In genomic region chr5:24365528-24365927, GRCm38 (mm10) we compare ENCODE assay signal across 11 mouse cellular contexts. TPM values are rescaled to one million over a fixed set of nuclear protein-coding genes. Genes with fewer than 3 reads are reported as not detected.
DNase-seq lines count a peak whose midpoint lies in the region; ATAC-seq and TF ChIP-seq lines count a peak whose summit lies in the region.
"Had no signal": no experiment of that assay in that cellular context is flagged by ENCODE, and none has a peak within 500 bp of the region (broad histone marks: within the 10 kb centered on the region; RNA-seq: fewer than 3 reads in every experiment).

No protein-coding gene starts in this region.

- peak overlapping the region; percentile 62 for H3K27ac ChIP-seq in kidney, embryonic 15.5 days
- H3K27ac ChIP-seq in embryonic facial prominence, embryonic 13.5 days, result no peak overlapping the region
- H3K27ac ChIP-seq in intestine, postnatal 0 days (ENCODE audit: low read depth, low read length), result no peak overlapping the region

- no peaks in the 10 kb centered on the region for H3K27me3 ChIP-seq in kidney, embryonic 15.5 days
- peaks cover 7% of the 10 kb centered on the region; the same call in 1 of the 2 replicates for H3K27me3 ChIP-seq in embryonic facial prominence, embryonic 13.5 days
- no peaks in the 10 kb centered on the region for H3K27me3 ChIP-seq in intestine, postnatal 0 days (replicated peaks; ENCODE audit: control insufficient read depth, insufficient read depth, low read length)

- H3K9ac ChIP-seq in kidney, embryonic 15.5 days, result no peak overlapping the region
- H3K9ac ChIP-seq in embryonic facial prominence, embryonic 13.5 days, result no peak overlapping the region
- no peak overlapping the region for H3K9ac ChIP-seq in intestine, postnatal 0 days (ENCODE audit: low read depth, low read length)

- H3K4me3 ChIP-seq in kidney, embryonic 15.5 days (replicated peaks), result peak overlapping the region; percentile 33
- H3K4me3 ChIP-seq in embryonic facial prominence, embryonic 13.5 days, result no peak overlapping the region
- no peak overlapping the region for H3K4me3 ChIP-seq in intestine, postnatal 0 days (ENCODE audit: low read depth, low read length)

- H3K4me1 ChIP-seq in kidney, embryonic 15.5 days, result peaks cover 8% of the 10 kb centered on the region
- peaks cover 5% of the 10 kb centered on the region; the same call in 1 of the 2 replicates for H3K4me1 ChIP-seq in embryonic facial prominence, embryonic 13.5 days
- H3K4me1 ChIP-seq in intestine, postnatal 0 days (replicated peaks; ENCODE audit: control insufficient read depth, insufficient read depth, low read length), result no peaks in the 10 kb centered on the region

- TF ChIP-seq CTCF in intestine, postnatal 0 days (IDR thresholded peaks at IDR 0.05; ENCODE audit: low read depth), result no peak

- peak overlapping the region; percentile 44 for H3K4me2 ChIP-seq in kidney, embryonic 15.5 days
- H3K4me2 ChIP-seq in embryonic facial prominence, embryonic 13.5 days, result peak overlapping the region; percentile 7; the same call in 1 of the 2 replicates
- peak overlapping the region; percentile 21; the same call in 1 of the 2 replicates for H3K4me2 ChIP-seq in intestine, postnatal 0 days (replicated peaks; ENCODE audit: low read depth)

- intact Hi-C loops in gastrocnemius, postnatal 36 days (cut with DNase I), result no loop called here

- no peak for DNase-seq in kidney, adult 8-10 months
- peak; percentile 72 for DNase-seq in 416B (ENCODE audit: low read depth)
- no peak for DNase-seq in gastrocnemius, postnatal 36 days
- no peak for DNase-seq in left cerebral cortex, adult 18-20 months (ENCODE audit: low spot score in 2 of 2)
- DNase-seq: cerebellum, adult 9-10 months; spleen, adult 18-20 months had no signal

- WGBS in kidney, embryonic 15.5 days, result 40% methylated on average over 5 of the region's 5 CpGs
- 28% methylated on average over 5 of the region's 5 CpGs for WGBS in embryonic facial prominence, embryonic 13.5 days
- WGBS in intestine, postnatal 0 days, result 43% methylated on average over 5 of the region's 5 CpGs

- no peaks in the 10 kb centered on the region for H3K9me3 ChIP-seq in kidney, embryonic 15.5 days (replicated peaks)
- H3K9me3 ChIP-seq in embryonic facial prominence, embryonic 13.5 days, result no peaks in the 10 kb centered on the region
- H3K9me3 ChIP-seq in intestine, postnatal 0 days (ENCODE audit: control insufficient read depth), result no peaks in the 10 kb centered on the region

- no peaks in the 10 kb centered on the region for H3K36me3 ChIP-seq in kidney, embryonic 15.5 days
- H3K36me3 ChIP-seq in embryonic facial prominence, embryonic 13.5 days, result no peaks in the 10 kb centered on the region
- H3K36me3 ChIP-seq in intestine, postnatal 0 days (ENCODE audit: control insufficient read depth, insufficient read depth), result no peaks in the 10 kb centered on the region

- ATAC-seq in kidney, embryonic 15.5 days (replicated peaks; ENCODE audit: low FRiP score), result no peak
- no peak for ATAC-seq in embryonic facial prominence, embryonic 13.5 days (ENCODE audit: insufficient number of reproducible peaks, insufficient read depth, low FRiP score, low TSS enrichment, low read depth)
- ATAC-seq in intestine, postnatal 0 days, result no peak
- ATAC-seq in inflammation-experienced regulatory T-cells, adult 6 months, result no peak

RNA-seq across cellular contexts. Expression of gene Nos3, which starts 0.9 kb away (rescaled TPM):
- 15.4 and 18.4 TPM in 2 replicates for polyA plus RNA-seq in kidney, embryonic 15.5 days (2015; fragmentation: Nextera tagmentation; extraction: Ambion mirVana)
- polyA plus RNA-seq in embryonic facial prominence, embryonic 13.5 days (2015; fragmentation: Nextera tagmentation; extraction: Ambion mirVana), result 5.4 and 5.9 TPM in 2 replicates
- 3.5 and 3.7 TPM in 2 replicates for polyA plus RNA-seq in intestine, postnatal 0 days (2015; fragmentation: Nextera tagmentation; extraction: Ambion mirVana)
- polyA plus RNA-seq in inflammation-experienced regulatory T-cells, adult 6 months (2017; shearing (Covaris generic)), result under 1 TPM in 2 of 3 experiments, not detected in 1; 0.08 to 0.17 TPM
- 1 to 10 TPM; 4.9 to 5.4 TPM for total RNA-seq in gastrocnemius, postnatal 36 days (2021)
- 10 to 100 TPM in 1 of 2 experiments, 1 to 10 TPM in 1; 8.0 to 10.7 TPM for total RNA-seq in left cerebral cortex, adult 18-20 months (2021)

RNA-seq across cellular contexts. Expression of gene Kcnh2, which starts 14.1 kb away (rescaled TPM):
- polyA plus RNA-seq in kidney, embryonic 15.5 days (2015; fragmentation: Nextera tagmentation; extraction: Ambion mirVana), result 7.1 and 7.2 TPM in 2 replicates
- polyA plus RNA-seq in embryonic facial prominence, embryonic 13.5 days (2015; fragmentation: Nextera tagmentation; extraction: Ambion mirVana), result 1.3 and 1.4 TPM in 2 replicates
- polyA plus RNA-seq in intestine, postnatal 0 days (2015; fragmentation: Nextera tagmentation; extraction: Ambion mirVana), result 3.0 and 3.1 TPM in 2 replicates
- under 1 TPM in 2 of 3 experiments, not detected in 1; 0.38 to 0.47 TPM for polyA plus RNA-seq in inflammation-experienced regulatory T-cells, adult 6 months (2017; shearing (Covaris generic))
- total RNA-seq in gastrocnemius, postnatal 36 days (2021), result 1 to 10 TPM; 2.2 to 2.6 TPM
- 10 to 100 TPM; 29.6 to 36.2 TPM for total RNA-seq in left cerebral cortex, adult 18-20 months (2021)

RNA-seq across cellular contexts. Expression of gene Atg9b, which starts 26.4 kb away (rescaled TPM):
- 0.82 and 1.1 TPM in 2 replicates for polyA plus RNA-seq in kidney, embryonic 15.5 days (2015; fragmentation: Nextera tagmentation; extraction: Ambion mirVana)
- 0.25 and 0.50 TPM in 2 replicates for polyA plus RNA-seq in embryonic facial prominence, embryonic 13.5 days (2015; fragmentation: Nextera tagmentation; extraction: Ambion mirVana)
- 0.42 and 0.61 TPM in 2 replicates for polyA plus RNA-seq in intestine, postnatal 0 days (2015; fragmentation: Nextera tagmentation; extraction: Ambion mirVana)
- polyA plus RNA-seq in inflammation-experienced regulatory T-cells, adult 6 months (2017; shearing (Covaris generic)), result 1 to 10 TPM; 1.1 to 1.7 (median 1.4) TPM
- not detected for total RNA-seq in gastrocnemius, postnatal 36 days (2021)
- 1 to 10 TPM; 4.2 to 6.4 TPM for total RNA-seq in left cerebral cortex, adult 18-20 months (2021)

RNA-seq across cellular contexts. Expression of gene Abcb8, which starts 27.9 kb away (rescaled TPM):
- polyA plus RNA-seq in kidney, embryonic 15.5 days (2015; fragmentation: Nextera tagmentation; extraction: Ambion mirVana), result 59.2 and 62.0 TPM in 2 replicates
- polyA plus RNA-seq in embryonic facial prominence, embryonic 13.5 days (2015; fragmentation: Nextera tagmentation; extraction: Ambion mirVana), result 39.9 and 44.9 TPM in 2 replicates
- polyA plus RNA-seq in intestine, postnatal 0 days (2015; fragmentation: Nextera tagmentation; extraction: Ambion mirVana), result 40.4 and 40.9 TPM in 2 replicates
- polyA plus RNA-seq in inflammation-experienced regulatory T-cells, adult 6 months (2017; shearing (Covaris generic)), result 10 to 100 TPM; 15.5 to 26.5 (median 20.9) TPM
- total RNA-seq in gastrocnemius, postnatal 36 days (2021), result 10 to 100 TPM; 37.6 to 38.0 TPM
- 10 to 100 TPM; 43.3 to 56.1 TPM for total RNA-seq in left cerebral cortex, adult 18-20 months (2021)

RNA-seq across cellular contexts. Expression of gene Asic3, which starts 47.7 kb away (rescaled TPM):
- polyA plus RNA-seq in kidney, embryonic 15.5 days (2015; fragmentation: Nextera tagmentation; extraction: Ambion mirVana), result 0.39 and 0.53 TPM in 2 replicates
- 3.3 and 3.5 TPM in 2 replicates for polyA plus RNA-seq in embryonic facial prominence, embryonic 13.5 days (2015; fragmentation: Nextera tagmentation; extraction: Ambion mirVana)
- polyA plus RNA-seq in intestine, postnatal 0 days (2015; fragmentation: Nextera tagmentation; extraction: Ambion mirVana), result 0.08 and 0.17 TPM in 2 replicates
- polyA plus RNA-seq in inflammation-experienced regulatory T-cells, adult 6 months (2017; shearing (Covaris generic)), result not detected
- under 1 TPM in 1 of 2 experiments, not detected in 1; 0.25 TPM for total RNA-seq in gastrocnemius, postnatal 36 days (2021)
- total RNA-seq in left cerebral cortex, adult 18-20 months (2021), result under 1 TPM in 1 of 2 experiments, not detected in 1; 0.54 TPM
- total RNA-seq: layer of hippocampus, postnatal 10 days had no signal
